Mouse (Mus musculus): ENCODE data around the gene Fam219b.

- TF ChIP-seq CTCF (IDR thresholded peaks at IDR 0.05; ENCODE audit: low read depth) = peak; percentile 43
- TF ChIP-seq EP300 (IDR thresholded peaks at IDR 0.05; ENCODE audit: low read depth) = no peak
Observed at GRCm38 (mm10) chr9:57590726-57591125, 53.4 kb downstream of the Fam219b start.

Data from heart, postnatal 0 days (tissue).